Mouse (Mus musculus) common myeloid progenitor, adult 5-6 weeks (primary cell): Measurements from ENCODE around the gene Ino80d. TPM values are rescaled to one million over a fixed set of nuclear protein-coding genes. Genes with fewer than 3 reads are reported as not detected.

ENCODE experiments used
- ATAC-seq: replicated peaks from 2 replicates; pipeline ENCODE4 v1.8.0; 2016; ENCODE audit warnings: low read depth, mild to moderate bottlenecking, moderate TSS enrichment, inconsistent platforms; ENCODE audit not compliant: poor library complexity, severe bottlenecking
- total RNA-seq: library from RNA; stranded (forward); fragments of 200-1000, 187-1606 nt; gene quantifications from 2 replicates; pipeline ENCODE4 v1.2.3, GENCODE M21; 2017

The Ino80d gene
- total RNA-seq, 1 experiment from 2014 or later, result 30.2 TPM

- ATAC-seq, result no peak
These were observed 181.0 kb downstream of the Ino80d start for GRCm38 (mm10) chr1:62933288-62934099.

GRCm38 (mm10) chr1:62929477-62929876 lies 185.0 kb downstream of the Ino80d start:
- ATAC-seq, result peak; percentile 68; the same call in 1 of the 2 replicates

DNA sequence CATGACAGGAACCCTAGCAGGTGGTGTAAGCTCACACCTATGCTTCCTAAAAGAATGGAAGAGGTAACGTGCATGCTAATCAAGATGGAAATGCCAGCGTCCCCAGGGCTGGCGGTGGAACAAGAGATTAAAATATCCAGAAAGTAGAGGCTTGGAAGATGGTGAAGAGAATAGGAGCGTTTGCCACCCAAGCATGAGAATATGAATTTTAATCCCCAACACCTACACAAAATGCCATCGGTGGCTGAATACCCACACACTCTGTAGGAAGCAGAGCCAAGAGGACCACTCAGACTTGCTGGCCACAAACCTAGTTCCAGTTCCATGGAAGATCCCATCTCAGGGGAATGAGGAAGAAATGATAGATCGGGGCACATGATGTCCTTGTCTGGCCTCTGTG lies 195.2 kb downstream of the Ino80d start:
- ATAC-seq, result no peak

DNA sequence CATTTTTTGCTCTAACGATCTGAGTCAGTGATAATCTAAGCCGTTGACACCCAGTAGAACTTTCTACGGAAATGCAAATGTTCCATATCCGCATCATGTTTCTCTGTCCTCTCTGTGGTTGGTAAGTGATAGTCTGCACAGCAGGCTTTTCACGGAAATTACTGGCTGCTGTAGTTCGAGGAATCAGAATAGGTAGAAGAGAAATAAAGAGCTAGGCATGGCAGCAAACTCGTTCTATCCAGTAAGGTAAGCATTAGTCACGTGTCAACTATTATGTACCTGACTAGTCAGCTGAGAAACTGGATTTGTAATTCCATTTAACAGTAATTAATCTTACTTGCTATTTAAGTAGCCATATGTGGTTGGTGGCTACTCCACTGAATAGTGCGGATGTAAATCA lies 197.9 kb downstream of the Ino80d start:
- ATAC-seq, result no peak

DNA sequence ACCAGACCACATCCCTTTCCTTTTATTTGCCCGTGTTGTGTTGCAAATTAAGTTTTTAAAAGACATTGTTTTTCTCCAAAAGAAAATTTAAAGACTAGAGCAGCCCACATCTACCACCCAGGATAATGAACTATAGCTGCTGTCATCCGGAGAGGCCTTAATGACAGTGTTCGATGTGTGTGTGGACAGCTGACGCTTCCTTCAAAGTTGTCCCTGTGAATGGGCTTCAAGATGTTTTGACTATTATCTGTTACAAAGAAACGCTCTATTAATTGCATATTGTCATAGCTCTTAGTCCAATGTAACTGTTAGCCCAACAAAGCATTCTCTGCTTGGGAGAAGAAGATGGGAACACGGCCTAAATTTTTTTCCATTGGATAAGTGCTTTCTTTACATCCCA lies 200.0 kb downstream of the Ino80d start:
- no peak for ATAC-seq

GRCm38 (mm10) chr1:62911426-62911825 lies 203.0 kb downstream of the Ino80d start:
- ATAC-seq, result no peak

DNA sequence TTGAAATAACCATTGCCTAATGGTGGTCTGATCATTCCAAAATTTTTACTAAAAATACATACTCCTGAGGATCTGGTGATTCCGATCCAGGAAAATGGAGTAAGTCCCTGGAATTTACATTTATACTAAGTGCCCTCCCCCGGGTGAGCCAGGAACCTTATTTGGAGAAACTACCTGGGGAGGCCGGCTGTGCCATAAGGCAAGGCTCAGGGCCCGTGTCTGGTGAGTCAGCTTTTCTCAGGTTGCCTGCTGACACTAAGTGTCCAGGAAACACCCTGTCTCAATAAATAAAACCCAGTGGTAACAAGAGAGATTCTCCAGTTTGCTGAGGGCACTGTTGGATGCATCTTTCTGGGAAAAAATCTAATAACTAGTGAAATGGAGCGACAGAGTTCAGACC lies 205.3 kb downstream of the Ino80d start:
- ATAC-seq, result no peak

DNA sequence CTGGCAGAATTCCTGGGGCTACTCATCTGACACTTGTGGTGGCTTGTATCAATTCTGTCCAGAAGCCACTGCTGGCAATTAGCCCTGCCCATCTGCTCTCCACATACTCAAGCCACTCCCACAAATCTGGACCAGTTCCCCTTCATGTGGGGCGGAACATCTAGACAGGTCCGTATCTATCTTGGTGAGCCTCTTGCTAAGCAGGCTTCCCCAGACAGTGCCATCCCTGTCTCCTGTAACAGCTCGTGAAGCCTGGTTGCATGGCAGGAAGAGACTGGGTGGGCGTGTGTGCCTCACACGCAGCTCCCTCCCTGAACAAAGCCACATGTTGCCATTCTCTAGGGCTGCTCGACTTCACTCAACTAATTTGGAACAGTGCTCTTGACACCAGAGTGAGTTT lies 206.0 kb downstream of the Ino80d start:
- peak; percentile 71 for ATAC-seq

Other genes with a start within 250 kb of the Ino80d start
- gene Eef1b2, start 62.2 kb upstream of the Ino80d start, total RNA-seq, result 2,942 and 3,478 TPM in 2 replicates
- 125 and 152 TPM in 2 replicates for gene Ndufs1, start 62.2 kb upstream of the Ino80d start, total RNA-seq
- gene Gpr1, start 99.9 kb upstream of the Ino80d start, total RNA-seq, result not detected in 2 replicates
- gene Zdbf2, start 158.6 kb upstream of the Ino80d start, total RNA-seq, result not detected in 2 replicates